Mouse (Mus musculus) CD4-positive helper T cell, adult 2 months (primary cell): Measurements from ENCODE around the gene Sbno2.
"Not testable (repeated sequence)": the region's sequence is repeated elsewhere in the genome, so short reads cannot be mapped to it uniquely, and the experiment has no call there.

ENCODE experiments used
- DNase-seq: peaks from one replicate; pipeline ENCODE4 v3.0.0-alpha.2; 2012; ENCODE audit warnings: low read depth, missing footprints, low spot score

The Sbno2 gene

GRCm38 (mm10) chr10:80057683-80058326 is 47.6 kb downstream of the Sbno2 start:
- no peak for DNase-seq

GRCm38 (mm10) chr10:80056976-80057682 is 48.2 kb downstream of the Sbno2 start:
- DNase-seq: no peak

- DNase-seq: no peak
Observed at GRCm38 (mm10) chr10:80056506-80056905, 48.9 kb downstream of the Sbno2 start.

- DNase-seq: no peak
Observed at GRCm38 (mm10) chr10:80055891-80056290, 49.5 kb downstream of the Sbno2 start.

- no peak for DNase-seq
Observed at GRCm38 (mm10) chr10:80055364-80055763, 50.0 kb downstream of the Sbno2 start.

GRCm38 (mm10) chr10:80054911-80055310 is 50.5 kb downstream of the Sbno2 start:
- DNase-seq: not testable (repeated sequence)

GRCm38 (mm10) chr10:80053831-80054815 is 51.2 kb downstream of the Sbno2 start:
- DNase-seq: peak; percentile 80

- peak; percentile 99 for DNase-seq
Observed at GRCm38 (mm10) chr10:80053259-80053780, 52.1 kb downstream of the Sbno2 start.

GRCm38 (mm10) chr10:80052374-80052764 is 53.0 kb downstream of the Sbno2 start:
- DNase-seq: no peak

GRCm38 (mm10) chr10:80051618-80052373 is 53.6 kb downstream of the Sbno2 start:
- DNase-seq: peak; percentile 48

GRCm38 (mm10) chr10:80050885-80051617 is 54.3 kb downstream of the Sbno2 start:
- no peak for DNase-seq

- DNase-seq: no peak
Observed at GRCm38 (mm10) chr10:80050244-80050643, 55.1 kb downstream of the Sbno2 start.

- no peak for DNase-seq
Observed at GRCm38 (mm10) chr10:80048834-80049233, 56.5 kb downstream of the Sbno2 start.

- DNase-seq: no peak
Observed at GRCm38 (mm10) chr10:80048396-80048795, 57.0 kb downstream of the Sbno2 start.

GRCm38 (mm10) chr10:80047041-80047565 is 58.3 kb downstream of the Sbno2 start, which contains the start of gene Gpx4:
Gpx4 (plus strand) TSS chr10:80047166.
- DNase-seq: no peak

GRCm38 (mm10) chr10:80045766-80046165 is 59.6 kb downstream of the Sbno2 start:
- DNase-seq: no peak

- not testable (repeated sequence) for DNase-seq
Observed at GRCm38 (mm10) chr10:80045364-80045763, 60.0 kb downstream of the Sbno2 start.

GRCm38 (mm10) chr10:80044087-80044486 is 61.3 kb downstream of the Sbno2 start:
- no peak for DNase-seq

- DNase-seq: not testable (repeated sequence)
Observed at GRCm38 (mm10) chr10:80041409-80042060, 63.8 kb downstream of the Sbno2 start.
